In genomic region chr4:77277913-77278312, GRCm38 (mm10) we compare ENCODE assay signal across 24 mouse cellular contexts.
"Had no signal": no experiment of that assay in that cellular context is flagged by ENCODE, and none has a peak within 500 bp of the region (broad histone marks: within the 10 kb centered on the region; RNA-seq: fewer than 3 reads in every experiment).

No protein-coding gene starts in this region.

- H3K4me2 ChIP-seq: heart, embryonic 12.5 days; hindbrain, embryonic 12.5 days; hindbrain, embryonic 14.5 days; intestine, embryonic 15.5 days; limb, embryonic 12.5 days had no signal

- DNase-seq: gastrocnemius, adult 2 months; gastrocnemius, postnatal 10 days; gastrocnemius, postnatal 25 days; heart, adult 18-20 months; heart, postnatal 10 days; heart, postnatal 4 days; kidney, adult 18-20 months; kidney, adult 8-10 months; kidney, postnatal 10 days; kidney, postnatal 25 days; kidney, postnatal 4 days had no signal

- H3K27ac ChIP-seq: gastrocnemius, adult 2 months; heart, embryonic 10.5 days; hindbrain, embryonic 10.5 days; hindbrain, embryonic 12.5 days; hindbrain, embryonic 14.5 days; intestine, embryonic 15.5 days; layer of hippocampus, adult 2 months; left cerebral cortex, adult 2 months; limb, embryonic 10.5 days; limb, embryonic 12.5 days had no signal

- H3K36me3 ChIP-seq: heart, embryonic 10.5 days; heart, embryonic 12.5 days; hindbrain, embryonic 10.5 days; hindbrain, embryonic 12.5 days; intestine, embryonic 15.5 days; limb, embryonic 10.5 days; limb, embryonic 12.5 days had no signal

- H3K9ac ChIP-seq: heart, embryonic 12.5 days; hindbrain, embryonic 12.5 days; hindbrain, embryonic 14.5 days; intestine, embryonic 15.5 days; limb, embryonic 12.5 days had no signal

- H3K4me3 ChIP-seq: gastrocnemius, adult 2 months; heart, embryonic 10.5 days; heart, embryonic 12.5 days; hindbrain, embryonic 10.5 days; hindbrain, embryonic 12.5 days; intestine, embryonic 15.5 days; layer of hippocampus, adult 2 months; left cerebral cortex, adult 2 months; limb, embryonic 10.5 days; limb, embryonic 12.5 days had no signal

- H3K9me3 ChIP-seq: heart, embryonic 10.5 days; heart, embryonic 12.5 days; hindbrain, embryonic 10.5 days; hindbrain, embryonic 12.5 days; intestine, embryonic 15.5 days; limb, embryonic 10.5 days; limb, embryonic 12.5 days had no signal

- ATAC-seq: hindbrain, embryonic 16.5 days; inflammation-experienced regulatory T-cells, adult 6 months; intestine, embryonic 15.5 days; intestine, postnatal 0 days had no signal

- H3K4me1 ChIP-seq: heart, embryonic 10.5 days; heart, embryonic 12.5 days; hindbrain, embryonic 10.5 days; hindbrain, embryonic 12.5 days; intestine, embryonic 15.5 days; limb, embryonic 10.5 days; limb, embryonic 12.5 days had no signal

- H3K27me3 ChIP-seq: heart, embryonic 12.5 days; hindbrain, embryonic 12.5 days; intestine, embryonic 15.5 days; limb, embryonic 12.5 days had no signal
